Mouse (Mus musculus) lung, embryonic 14.5 days (tissue): ENCODE data around the gene Chrne. TPM values are rescaled to one million over a fixed set of nuclear protein-coding genes. Genes with fewer than 3 reads are reported as not detected.
"Not testable (repeated sequence)": the region's sequence is repeated elsewhere in the genome, so short reads cannot be mapped to it uniquely, and the experiment has no call there.

Experiments
- ATAC-seq: fragments of 200-750 bp; cut with Nextera tagmentation; 2 replicates; pipeline ENCODE4 v1.8.0; 2017; ENCODE audit warnings: mild to moderate bottlenecking, moderate TSS enrichment, moderate library complexity; ENCODE audit not compliant: insufficient read depth
- DNase-seq: peaks from one replicate; pipeline ENCODE4 v3.0.0-alpha.2; 2015
- H3K27ac ChIP-seq: fragments of 300-500 bp; sonication (generic); 2 replicates; pipeline ENCODE4 v1.5.1; 2014; ENCODE audit warnings: low read depth, mild to moderate bottlenecking, moderate library complexity
- H3K27me3 ChIP-seq: fragments of 300-500 bp; sonication (generic); 2 replicates; pipeline ENCODE4 v1.6.1; 2014; ENCODE audit warnings: low read length, control low read depth; ENCODE audit not compliant: insufficient read depth
- H3K36me3 ChIP-seq: fragments of 300-500 bp; sonication (generic); 2 replicates; pipeline ENCODE4 v1.6.1; 2014; ENCODE audit warnings: control low read depth; ENCODE audit not compliant: insufficient read depth
- H3K4me1 ChIP-seq: fragments of 300-500 bp; sonication (generic); 2 replicates; pipeline ENCODE4 v1.6.1; 2014; ENCODE audit warnings: antibody characterized with exemption, control low read depth; ENCODE audit not compliant: insufficient read depth
- H3K4me2 ChIP-seq: fragments of 300-500 bp; sonication (generic); 2 replicates; pipeline ENCODE4 v1.6.1; 2014; ENCODE audit warnings: mild to moderate bottlenecking
- H3K4me3 ChIP-seq: fragments of 300-500 bp; sonication (generic); 2 replicates; pipeline ENCODE4 v1.5.1; 2014; ENCODE audit warnings: low read depth, low read length
- H3K9ac ChIP-seq: fragments of 300-500 bp; sonication (generic); 2 replicates; pipeline ENCODE4 v1.6.1; 2014
- H3K9me3 ChIP-seq: fragments of 300-500 bp; sonication (generic); 2 replicates; pipeline ENCODE4 v1.6.1; 2016; ENCODE audit warnings: low read depth, low read length, control low read depth
- CTCF ChIP-seq: IDR thresholded peaks from 2 replicates; pipeline ENCODE4 v1.5.1; 2016; ENCODE audit warnings: antibody characterized with exemption, low read depth
- WGBS: fragments of 180-500 bp; shearing (Covaris S2); extraction: QIAGEN DNeasy Blood & Tissue Kit; methylation state at CpG from one replicate; pipeline ENCODE4 v1.1.7; 2014; 5-methylcytosine and 5-hydroxymethylcytosine counted together
- polyA plus RNA-seq: library from polyadenylated mRNA; unstranded; fragments of >200 nt; fragmentation: Nextera tagmentation; extraction: Ambion mirVana; gene quantifications from 2 replicates; pipeline ENCODE4 v1.2.1, GENCODE M21; 2014

Gene Chrne
- polyA plus RNA-seq, 1 experiment from 2014 or later = not detected

DNA sequence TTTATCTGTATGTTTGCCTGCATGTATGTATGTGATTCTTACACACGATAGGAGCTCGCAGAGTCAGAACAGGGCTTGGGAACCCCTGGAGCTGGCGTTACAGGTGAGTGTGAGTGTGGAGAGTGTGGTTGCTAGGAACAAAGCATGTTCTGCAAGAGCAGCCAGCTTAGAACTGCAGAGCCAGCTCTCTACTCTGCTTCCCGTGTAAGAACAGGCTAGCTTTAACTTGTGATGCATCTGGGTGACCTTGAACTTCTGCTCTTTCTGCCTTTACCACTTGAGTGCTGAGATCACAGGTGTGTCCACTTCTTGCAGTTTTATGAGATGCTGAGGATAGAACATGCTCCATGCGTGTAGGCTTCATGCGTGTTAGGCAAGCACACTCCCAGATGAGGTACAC, 40.1 kb downstream of the Chrne start:
- TF ChIP-seq CTCF = no peak
- ATAC-seq = no peak
- H3K27ac ChIP-seq = no peak overlapping the region
- H3K9ac ChIP-seq = no peak overlapping the region
- no peak overlapping the region for H3K4me3 ChIP-seq
- H3K4me2 ChIP-seq = no peak overlapping the region
- H3K9me3 ChIP-seq = no peaks in the 10 kb centered on the region
- WGBS = 83% methylated on average over 6 of the region's 6 CpGs
- peaks cover 12% of the 10 kb centered on the region; the same call in 1 of the 2 replicates for H3K4me1 ChIP-seq
- H3K36me3 ChIP-seq = 0 out of 2 replicates have a peak, but pooled peaks cover 4% of the 10 kb centered on the region
- H3K27me3 ChIP-seq = no peaks in the 10 kb centered on the region
- DNase-seq = no peak

DNA sequence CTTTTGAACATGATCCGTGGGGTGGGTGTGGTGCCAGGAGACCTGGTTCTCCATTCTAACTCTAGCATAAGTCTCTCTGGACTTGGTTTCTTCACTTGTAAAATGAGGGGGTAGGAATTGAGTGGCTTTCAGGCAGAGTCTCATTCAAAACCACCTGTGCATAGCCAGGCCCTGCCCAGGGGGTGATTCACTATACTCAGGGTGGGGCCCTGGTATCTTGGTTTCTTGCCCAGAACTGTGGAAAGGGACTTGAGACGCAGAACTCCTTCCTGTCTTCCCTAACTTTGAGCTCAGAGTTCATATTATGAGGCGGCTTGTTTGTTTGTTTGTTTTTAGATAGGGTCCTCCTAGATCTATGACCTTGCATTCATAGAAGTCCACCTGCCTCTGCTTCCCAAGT, 41.8 kb downstream of the Chrne start:
- H3K27me3 ChIP-seq = no peaks in the 10 kb centered on the region
- WGBS = 70% methylated on average over 3 of the region's 3 CpGs
- ATAC-seq (no peak), DNase-seq (no peak)
- no peak overlapping the region for H3K4me2 ChIP-seq
- no peaks in the 10 kb centered on the region for H3K9me3 ChIP-seq
- H3K4me1 ChIP-seq = peaks cover 8% of the 10 kb centered on the region; the same call in 1 of the 2 replicates
- TF ChIP-seq CTCF = no peak
- H3K27ac ChIP-seq = no peak overlapping the region
- no peak overlapping the region for H3K4me3 ChIP-seq
- 0 out of 2 replicates have a peak, but pooled peaks cover 4% of the 10 kb centered on the region for H3K36me3 ChIP-seq
- no peak overlapping the region for H3K9ac ChIP-seq

- DNase-seq = no peak
- WGBS = 77% methylated on average over 6 of the region's 6 CpGs
These were observed 45.1 kb downstream of the Chrne start for GRCm38 (mm10) chr11:70573872-70574271.

GRCm38 (mm10) chr11:70572348-70572902, 46.6 kb downstream of the Chrne start:
- no peaks in the 10 kb centered on the region for H3K4me1 ChIP-seq
- no peak overlapping the region for H3K4me2 ChIP-seq
- WGBS = 43% methylated on average over 5 of the region's 5 CpGs
- no peak overlapping the region for H3K9ac ChIP-seq
- ATAC-seq (no peak), DNase-seq (no peak)
- no peak overlapping the region for H3K27ac ChIP-seq
- no peaks in the 10 kb centered on the region for H3K9me3 ChIP-seq
- peaks cover 4% of the 10 kb centered on the region; the same call in 1 of the 2 replicates for H3K36me3 ChIP-seq
- H3K4me3 ChIP-seq = no peak overlapping the region
- no peaks in the 10 kb centered on the region for H3K27me3 ChIP-seq
- no peak for TF ChIP-seq CTCF

More at GRCm38 (mm10) chr11:70573872-70574271, 45.1 kb downstream of the Chrne start:
- 0 out of 2 replicates have a peak, but pooled peaks cover 4% of the 10 kb centered on the region for H3K36me3 ChIP-seq
- no peak overlapping the region for H3K4me3 ChIP-seq
- no peak for ATAC-seq
- H3K4me1 ChIP-seq = 0 out of 2 replicates have a peak, but pooled peaks cover 4% of the 10 kb centered on the region
- H3K27ac ChIP-seq = no peak overlapping the region
- TF ChIP-seq CTCF = no peak
- no peak overlapping the region for H3K9ac ChIP-seq
- no peaks in the 10 kb centered on the region for H3K27me3 ChIP-seq
- no peaks in the 10 kb centered on the region for H3K9me3 ChIP-seq
- no peak overlapping the region for H3K4me2 ChIP-seq

- DNase-seq (no peak), ATAC-seq (no peak)
- no peak overlapping the region for H3K4me2 ChIP-seq
- peaks cover 4% of the 10 kb centered on the region; the same call in 1 of the 2 replicates for H3K36me3 ChIP-seq
- no peak overlapping the region for H3K27ac ChIP-seq
- H3K4me3 ChIP-seq = no peak overlapping the region
- no peak overlapping the region for H3K9ac ChIP-seq
- no peaks in the 10 kb centered on the region for H3K9me3 ChIP-seq
- H3K4me1 ChIP-seq = no peaks in the 10 kb centered on the region
- WGBS = 85% methylated on average over 1 of the region's 1 CpGs
- H3K27me3 ChIP-seq = no peaks in the 10 kb centered on the region
- TF ChIP-seq CTCF = no peak
These were observed 47.4 kb downstream of the Chrne start for GRCm38 (mm10) chr11:70571641-70572040.

DNA sequence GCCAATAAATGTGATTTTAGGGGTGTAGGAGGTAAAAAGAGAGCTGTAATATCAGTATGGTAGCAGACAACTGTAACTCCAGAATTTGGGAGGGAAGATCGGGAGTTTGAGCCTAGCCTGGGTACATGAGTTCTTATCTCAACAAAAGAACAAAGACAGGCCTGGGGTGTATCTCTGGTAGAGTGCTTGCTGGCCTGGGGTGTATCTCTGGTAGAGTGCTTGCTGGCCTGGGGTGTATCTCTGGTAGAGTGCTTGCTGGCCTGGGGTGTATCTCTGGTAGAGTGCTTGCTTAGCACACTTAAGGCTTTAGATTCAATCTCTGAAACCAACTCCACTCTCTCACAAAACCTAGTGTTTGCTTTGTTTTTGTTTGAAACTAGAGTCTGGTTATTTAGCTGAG, 48.4 kb downstream of the Chrne start:
- H3K9me3 ChIP-seq, H3K27ac ChIP-seq, H3K9ac ChIP-seq, H3K4me1 ChIP-seq, H3K4me2 ChIP-seq, ATAC-seq, H3K36me3 ChIP-seq, H3K27me3 ChIP-seq, H3K4me3 ChIP-seq, DNase-seq: not testable (repeated sequence)
- WGBS = 81% methylated on average over 1 of the region's 1 CpGs

- no peak overlapping the region for H3K27ac ChIP-seq
- 65% methylated on average over 7 of the region's 7 CpGs for WGBS
- H3K36me3 ChIP-seq = no peaks in the 10 kb centered on the region; the same call in 1 of the 2 replicates
- H3K4me1 ChIP-seq = peaks cover 9% of the 10 kb centered on the region; the same call in 1 of the 2 replicates
- no peak overlapping the region for H3K4me2 ChIP-seq
- ATAC-seq = no peak
- no peak overlapping the region for H3K9ac ChIP-seq
- no peaks in the 10 kb centered on the region for H3K9me3 ChIP-seq
- H3K27me3 ChIP-seq = no peaks in the 10 kb centered on the region
- no peak for DNase-seq
- H3K4me3 ChIP-seq = no peak overlapping the region
- TF ChIP-seq CTCF = no peak
These were observed 52.4 kb downstream of the Chrne start for GRCm38 (mm10) chr11:70566586-70566985.

Other genes with a start within 250 kb of the Chrne start
- gene Pelp1, start 209.2 kb downstream of the Chrne start, polyA plus RNA-seq = 44.4 and 46.5 TPM in 2 replicates
- gene Arrb2, start 186.6 kb downstream of the Chrne start, polyA plus RNA-seq = 15.1 and 17.6 TPM in 2 replicates
- 43.0 and 47.9 TPM in 2 replicates for gene Med11, start 167.3 kb downstream of the Chrne start, polyA plus RNA-seq
- 0.28 and 0.65 TPM in 2 replicates for gene Zmynd15, start 159.8 kb downstream of the Chrne start, polyA plus RNA-seq
- gene Cxcl16, start 159.2 kb downstream of the Chrne start, polyA plus RNA-seq = 4.9 and 5.8 TPM in 2 replicates
- 1.2 and 1.3 TPM in 2 replicates for gene Tm4sf5, start 114.0 kb downstream of the Chrne start, polyA plus RNA-seq
- 0.38 TPM in 1 of 2 replicates, not detected in the other for gene Vmo1, start 104.6 kb downstream of the Chrne start, polyA plus RNA-seq
- 0.30 and 0.55 TPM in 2 replicates for gene Gltpd2, start 100.0 kb downstream of the Chrne start, polyA plus RNA-seq
- gene Psmb6, start 93.8 kb downstream of the Chrne start, polyA plus RNA-seq = 778 and 813 TPM in 2 replicates
- gene Gm40193, start 86.3 kb downstream of the Chrne start, polyA plus RNA-seq = not detected in 2 replicates
- 5.9 and 6.4 TPM in 2 replicates for gene Pld2, start 79.2 kb downstream of the Chrne start, polyA plus RNA-seq
- 15.2 and 15.4 TPM in 2 replicates for gene Mink1, start 56.3 kb downstream of the Chrne start, polyA plus RNA-seq
- gene 4930544D05Rik, start 3.4 kb downstream of the Chrne start, polyA plus RNA-seq = not detected in 2 replicates
- gene Gp1ba, start 19.9 kb upstream of the Chrne start, polyA plus RNA-seq = 0.81 and 1.1 TPM in 2 replicates
- 97.0 and 98.8 TPM in 2 replicates for gene Rnf167, start 28.0 kb upstream of the Chrne start, polyA plus RNA-seq
- gene Slc25a11, start 28.3 kb upstream of the Chrne start, polyA plus RNA-seq = 128 and 133 TPM in 2 replicates
- 2,124 and 2,138 TPM in 2 replicates for gene Pfn1, start 35.4 kb upstream of the Chrne start, polyA plus RNA-seq
- gene Eno3, start 38.0 kb upstream of the Chrne start, polyA plus RNA-seq = 12.7 and 19.6 TPM in 2 replicates
- 141 and 167 TPM in 2 replicates for gene Spag7, start 50.2 kb upstream of the Chrne start, polyA plus RNA-seq
- gene Camta2, start 68.9 kb upstream of the Chrne start, polyA plus RNA-seq = 15.3 and 16.2 TPM in 2 replicates
- gene Inca1, start 80.9 kb upstream of the Chrne start, polyA plus RNA-seq = 1.1 and 1.5 TPM in 2 replicates
- gene Kif1c, start 81.3 kb upstream of the Chrne start, polyA plus RNA-seq = 12.4 and 13.7 TPM in 2 replicates
- gene Zfp3, start 145.0 kb upstream of the Chrne start, polyA plus RNA-seq = 4.0 and 4.2 TPM in 2 replicates
- gene Scimp, start 193.4 kb upstream of the Chrne start, polyA plus RNA-seq = not detected in 2 replicates
- 32.3 and 32.6 TPM in 2 replicates for gene Rabep1, start 225.6 kb upstream of the Chrne start, polyA plus RNA-seq